Mouse (Mus musculus): ENCODE measurements around the gene Ralgps1. TPM values are rescaled to one million over a fixed set of nuclear protein-coding genes. Genes with fewer than 3 reads are reported as not detected.

The Ralgps1 gene
- polyA plus RNA-seq, 1 experiment from 2014 or later: 3.2 TPM

- Histone ChIP-seq H3K27me3 (no peaks in the 10 kb centered on the region), H3K36me3 (no peaks in the 10 kb centered on the region), H3K9ac (no peak overlapping the region), H3K4me1 (peaks cover 7% of the 10 kb centered on the region; the same call in 1 of the 2 replicates), H3K4me3 (replicated peaks) (no peak overlapping the region), H3K27ac (replicated peaks) (no peak overlapping the region), H3K9me3 (replicated peaks) (no peaks in the 10 kb centered on the region), H3K4me2 (replicated peaks) (no peak overlapping the region)
- 83% methylated on average over 10 of the region's 10 CpGs for WGBS
- ATAC-seq (ENCODE audit: insufficient number of reproducible peaks, low FRiP score, low TSS enrichment, low read depth): no peak
Observed at GRCm38 (mm10) chr2:33279758-33280157, 91.5 kb downstream of the Ralgps1 start.

- Histone ChIP-seq H3K9me3 (replicated peaks) (no peaks in the 10 kb centered on the region), H3K36me3 (no peaks in the 10 kb centered on the region), H3K9ac (no peak overlapping the region), H3K27ac (replicated peaks) (no peak overlapping the region), H3K4me1 (peaks cover 9% of the 10 kb centered on the region; the same call in 1 of the 2 replicates), H3K4me3 (replicated peaks) (no peak overlapping the region), H3K27me3 (no peaks in the 10 kb centered on the region), H3K4me2 (replicated peaks) (no peak overlapping the region)
- WGBS: 78% methylated on average over 12 of the region's 12 CpGs
- ATAC-seq (ENCODE audit: insufficient number of reproducible peaks, low FRiP score, low TSS enrichment, low read depth): 0 out of 2 replicates have a peak, but pooled peaks have one; percentile 22
Observed at GRCm38 (mm10) chr2:33274719-33275490, 96.4 kb downstream of the Ralgps1 start.

GRCm38 (mm10) chr2:33272665-33273439, 98.4 kb downstream of the Ralgps1 start:
- Histone ChIP-seq H3K4me2 (replicated peaks) (no peak overlapping the region), H3K9ac (no peak overlapping the region), H3K27ac (replicated peaks) (peak overlapping the region; percentile 48; the same call in 1 of the 2 replicates), H3K4me3 (replicated peaks) (no peak overlapping the region), H3K36me3 (no peaks in the 10 kb centered on the region), H3K27me3 (no peaks in the 10 kb centered on the region), H3K4me1 (peaks cover 9% of the 10 kb centered on the region; the same call in 1 of the 2 replicates), H3K9me3 (replicated peaks) (no peaks in the 10 kb centered on the region)
- WGBS: 58% methylated on average over 4 of the region's 4 CpGs
- no peak for ATAC-seq (ENCODE audit: insufficient number of reproducible peaks, low FRiP score, low TSS enrichment, low read depth)

- no peaks in the 10 kb centered on the region for H3K36me3 ChIP-seq
- peaks cover 9% of the 10 kb centered on the region; the same call in 1 of the 2 replicates for H3K4me1 ChIP-seq
- no peaks in the 10 kb centered on the region for H3K27me3 ChIP-seq
- 74% methylated on average over 1 of the region's 1 CpGs for WGBS
- H3K4me3 ChIP-seq (replicated peaks): no peak overlapping the region
- H3K27ac ChIP-seq (replicated peaks): no peak overlapping the region
- H3K9ac ChIP-seq: no peak overlapping the region
- no peak for ATAC-seq (ENCODE audit: insufficient number of reproducible peaks, low FRiP score, low TSS enrichment, low read depth)
- no peak overlapping the region for H3K4me2 ChIP-seq (replicated peaks)
- no peaks in the 10 kb centered on the region for H3K9me3 ChIP-seq (replicated peaks)
Observed at GRCm38 (mm10) chr2:33271511-33271910, 99.8 kb downstream of the Ralgps1 start.

- 81% methylated on average over 2 of the region's 2 CpGs for WGBS
- Histone ChIP-seq H3K9ac (no peak overlapping the region), H3K9me3 (replicated peaks) (no peaks in the 10 kb centered on the region), H3K27me3 (no peaks in the 10 kb centered on the region), H3K4me3 (replicated peaks) (no peak overlapping the region), H3K27ac (replicated peaks) (no peak overlapping the region), H3K36me3 (no peaks in the 10 kb centered on the region), H3K4me2 (replicated peaks) (no peak overlapping the region), H3K4me1 (peaks cover 9% of the 10 kb centered on the region; the same call in 1 of the 2 replicates)
- ATAC-seq (ENCODE audit: insufficient number of reproducible peaks, low FRiP score, low TSS enrichment, low read depth): no peak
Observed at GRCm38 (mm10) chr2:33270569-33270968, 100.7 kb downstream of the Ralgps1 start.

- no peak overlapping the region for H3K4me3 ChIP-seq (replicated peaks)
- H3K27ac ChIP-seq (replicated peaks): no peak overlapping the region
- H3K4me1 ChIP-seq: 0 out of 2 replicates have a peak, but pooled peaks cover 7% of the 10 kb centered on the region
- H3K9ac ChIP-seq: no peak overlapping the region
- no peaks in the 10 kb centered on the region for H3K36me3 ChIP-seq
- 77% methylated on average over 2 of the region's 2 CpGs for WGBS
- H3K4me2 ChIP-seq (replicated peaks): no peak overlapping the region
- no peaks in the 10 kb centered on the region for H3K9me3 ChIP-seq (replicated peaks)
- no peak for ATAC-seq (ENCODE audit: insufficient number of reproducible peaks, low FRiP score, low TSS enrichment, low read depth)
- no peaks in the 10 kb centered on the region for H3K27me3 ChIP-seq
Observed at GRCm38 (mm10) chr2:33269132-33269493, 102.2 kb downstream of the Ralgps1 start.

DNA sequence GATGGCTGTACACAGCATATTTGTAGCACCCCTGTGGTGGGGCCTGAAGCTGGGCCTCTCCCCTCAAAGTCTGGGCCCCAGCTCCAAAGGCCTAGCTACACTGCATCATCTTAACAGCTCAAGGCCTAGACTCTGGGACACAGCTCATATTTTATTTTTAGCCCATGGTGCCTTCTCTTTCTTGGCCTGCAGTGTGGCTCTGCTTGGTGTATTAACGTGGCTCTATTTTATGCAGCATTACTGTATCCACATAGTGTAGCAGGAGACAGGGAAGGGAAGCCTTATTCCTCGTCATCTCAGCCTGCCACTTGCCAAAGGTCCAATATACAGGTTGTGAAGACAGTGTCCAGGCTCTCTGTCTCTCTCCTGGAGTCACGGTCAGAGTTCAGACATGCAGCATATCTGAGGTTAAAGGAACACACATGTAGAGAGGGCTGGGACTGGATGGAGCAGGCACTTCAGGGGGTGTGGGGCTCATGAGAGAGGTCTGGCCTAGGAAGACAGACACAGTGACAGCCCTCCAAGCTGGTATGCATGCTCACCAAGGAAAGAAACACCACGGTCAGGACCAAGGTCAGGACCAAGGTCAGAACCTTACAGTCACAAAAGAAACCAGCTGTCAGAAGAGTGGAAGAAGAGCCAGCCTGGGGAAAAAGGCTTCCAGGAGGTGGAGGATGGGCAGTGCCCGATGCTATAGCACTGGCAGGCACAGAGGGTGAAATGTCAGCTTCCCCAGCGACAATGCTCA, 102.7 kb downstream of the Ralgps1 start:
- no peaks in the 10 kb centered on the region for H3K9me3 ChIP-seq (replicated peaks)
- H3K36me3 ChIP-seq: no peaks in the 10 kb centered on the region
- ATAC-seq (ENCODE audit: insufficient number of reproducible peaks, low FRiP score, low TSS enrichment, low read depth): no peak
- H3K27me3 ChIP-seq: no peaks in the 10 kb centered on the region
- 71% methylated on average over 6 of the region's 6 CpGs for WGBS
- H3K27ac ChIP-seq (replicated peaks): no peak overlapping the region
- H3K4me1 ChIP-seq: 0 out of 2 replicates have a peak, but pooled peaks cover 7% of the 10 kb centered on the region
- no peak overlapping the region for H3K4me3 ChIP-seq (replicated peaks)
- no peak overlapping the region for H3K9ac ChIP-seq
- no peak overlapping the region for H3K4me2 ChIP-seq (replicated peaks)

DNA sequence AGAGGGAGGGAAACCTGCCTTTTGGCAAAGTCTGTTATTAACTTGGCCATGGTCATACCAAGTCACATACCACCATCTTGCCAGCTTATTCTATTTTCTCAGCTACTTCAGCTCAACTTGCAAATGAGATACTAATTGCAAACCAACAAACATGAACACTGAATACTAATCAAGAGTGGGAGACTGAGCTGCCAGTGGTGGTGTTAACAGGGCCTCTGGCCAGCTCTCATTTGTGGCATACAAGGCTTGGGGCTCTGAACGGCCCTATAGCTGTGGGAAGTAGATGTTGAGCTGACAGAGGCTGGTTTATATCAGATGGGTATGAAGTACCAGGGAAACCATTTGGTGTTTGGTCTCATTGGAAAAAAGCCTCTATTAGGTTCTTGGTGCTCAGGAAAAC, 104.2 kb downstream of the Ralgps1 start:
- WGBS: 66% methylated on average over 1 of the region's 1 CpGs
- no peak overlapping the region for H3K27ac ChIP-seq (replicated peaks)
- no peak overlapping the region for H3K9ac ChIP-seq
- no peak overlapping the region for H3K4me2 ChIP-seq (replicated peaks)
- no peak overlapping the region for H3K4me3 ChIP-seq (replicated peaks)
- no peaks in the 10 kb centered on the region for H3K27me3 ChIP-seq
- ATAC-seq (ENCODE audit: insufficient number of reproducible peaks, low FRiP score, low TSS enrichment, low read depth): no peak
- H3K4me1 ChIP-seq: 0 out of 2 replicates have a peak, but pooled peaks cover 3% of the 10 kb centered on the region
- no peaks in the 10 kb centered on the region for H3K36me3 ChIP-seq
- H3K9me3 ChIP-seq (replicated peaks): no peaks in the 10 kb centered on the region

GRCm38 (mm10) chr2:33265793-33266192, 105.5 kb downstream of the Ralgps1 start:
- Histone ChIP-seq H3K9ac (no peak overlapping the region), H3K4me1 (0 out of 2 replicates have a peak, but pooled peaks cover 3% of the 10 kb centered on the region), H3K9me3 (replicated peaks) (no peaks in the 10 kb centered on the region), H3K27ac (replicated peaks) (no peak overlapping the region), H3K4me2 (replicated peaks) (no peak overlapping the region), H3K4me3 (replicated peaks) (no peak overlapping the region), H3K27me3 (no peaks in the 10 kb centered on the region), H3K36me3 (no peaks in the 10 kb centered on the region)
- WGBS: 58% methylated on average over 3 of the region's 3 CpGs
- no peak for ATAC-seq (ENCODE audit: insufficient number of reproducible peaks, low FRiP score, low TSS enrichment, low read depth)

DNA sequence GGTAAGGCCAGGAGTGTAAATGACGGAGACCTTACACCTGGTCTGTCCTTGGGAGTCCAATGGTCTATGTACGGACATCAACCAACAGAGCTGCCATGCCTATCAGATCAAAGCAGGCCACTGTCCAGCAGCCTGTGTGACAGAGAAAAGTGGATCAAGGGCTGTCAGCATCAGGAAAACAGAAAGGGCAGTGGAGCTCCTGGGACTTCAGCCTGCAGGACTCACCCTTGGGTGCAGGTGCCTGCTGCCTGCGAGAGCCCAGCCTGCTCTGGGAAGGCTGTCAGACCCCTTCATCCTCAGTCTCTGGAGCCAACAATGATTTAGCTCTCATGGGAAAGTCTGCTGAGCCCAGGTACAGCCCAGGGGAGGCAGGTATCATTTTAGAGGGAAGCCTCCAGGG, 109.8 kb downstream of the Ralgps1 start:
- 0 out of 2 replicates have a peak, but pooled peaks cover 3% of the 10 kb centered on the region for H3K4me1 ChIP-seq
- H3K36me3 ChIP-seq: no peaks in the 10 kb centered on the region
- H3K27me3 ChIP-seq: no peaks in the 10 kb centered on the region
- H3K4me2 ChIP-seq (replicated peaks): no peak overlapping the region
- ATAC-seq (ENCODE audit: insufficient number of reproducible peaks, low FRiP score, low TSS enrichment, low read depth): no peak
- WGBS: 85% methylated on average over 3 of the region's 3 CpGs
- H3K9me3 ChIP-seq (replicated peaks): no peaks in the 10 kb centered on the region
- no peak overlapping the region for H3K4me3 ChIP-seq (replicated peaks)
- H3K27ac ChIP-seq (replicated peaks): no peak overlapping the region
- H3K9ac ChIP-seq: no peak overlapping the region

DNA sequence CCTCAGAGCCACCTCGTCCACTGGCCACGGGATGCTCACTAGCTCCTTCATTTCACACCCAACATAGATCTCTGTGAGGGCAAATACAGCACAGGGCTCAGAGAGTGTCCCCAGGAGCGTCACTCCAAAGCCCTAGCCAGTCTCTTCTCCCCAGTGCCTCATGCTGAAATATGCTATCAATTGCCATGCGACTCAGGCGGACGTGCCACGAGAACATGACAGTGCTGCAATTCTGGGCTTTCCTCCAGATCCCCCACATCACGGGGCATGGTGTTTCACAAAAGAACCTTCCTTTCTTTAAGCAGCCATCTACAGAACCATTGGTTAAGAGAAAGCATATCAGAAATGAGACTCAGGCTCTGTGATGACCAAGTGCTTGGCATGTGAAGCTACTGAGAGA, 110.5 kb downstream of the Ralgps1 start:
- H3K4me1 ChIP-seq: 0 out of 2 replicates have a peak, but pooled peaks cover 3% of the 10 kb centered on the region
- no peaks in the 10 kb centered on the region for H3K36me3 ChIP-seq
- 72% methylated on average over 8 of the region's 8 CpGs for WGBS
- no peak overlapping the region for H3K9ac ChIP-seq
- H3K4me3 ChIP-seq (replicated peaks): no peak overlapping the region
- no peaks in the 10 kb centered on the region for H3K27me3 ChIP-seq
- H3K4me2 ChIP-seq (replicated peaks): no peak overlapping the region
- H3K27ac ChIP-seq (replicated peaks): no peak overlapping the region
- no peaks in the 10 kb centered on the region for H3K9me3 ChIP-seq (replicated peaks)
- no peak for ATAC-seq (ENCODE audit: insufficient number of reproducible peaks, low FRiP score, low TSS enrichment, low read depth)

Data from embryonic facial prominence, embryonic 15.5 days (tissue).